Mouse (Mus musculus): Measurements from ENCODE around the gene Uck2. TPM values are rescaled to one million over a fixed set of nuclear protein-coding genes. Genes with fewer than 3 reads are reported as not detected.

Uck2 gene
- polyA plus RNA-seq, 1 experiment from 2014 or later = 93.7 TPM

- Histone ChIP-seq H3K4me3 (no peak overlapping the region), H3K4me1 (peaks cover 19% of the 10 kb centered on the region), H3K9ac (no peak overlapping the region), H3K27ac (no peak overlapping the region), H3K36me3 (no peaks in the 10 kb centered on the region), H3K4me2 (replicated peaks) (no peak overlapping the region), H3K27me3 (replicated peaks) (no peaks in the 10 kb centered on the region), H3K9me3 (no peaks in the 10 kb centered on the region)
- 51% methylated on average over 11 of the region's 11 CpGs for whole genome bisulfite sequencing
- no peak for ATAC-seq (ENCODE audit: low FRiP score, low read depth)
Observed at GRCm38 (mm10) chr1:167292447-167292846, 7.3 kb upstream of the Uck2 start.

- H3K4me3 ChIP-seq = no peak overlapping the region
- WGBS = 83% methylated on average over 8 of the region's 8 CpGs
Observed at GRCm38 (mm10) chr1:167291610-167292009, 6.5 kb upstream of the Uck2 start.

GRCm38 (mm10) chr1:167290263-167290592 lies 5.1 kb upstream of the Uck2 start:
- Histone ChIP-seq H3K9me3 (no peaks in the 10 kb centered on the region), H3K36me3 (no peaks in the 10 kb centered on the region), H3K27me3 (replicated peaks) (no peaks in the 10 kb centered on the region), H3K27ac (no peak overlapping the region), H3K4me3 (no peak overlapping the region), H3K4me1 (peaks cover 19% of the 10 kb centered on the region), H3K9ac (no peak overlapping the region), H3K4me2 (replicated peaks) (peak overlapping the region; percentile 24)
- WGBS = 32% methylated on average over 6 of the region's 6 CpGs
- no peak for ATAC-seq (ENCODE audit: low FRiP score, low read depth)

More at GRCm38 (mm10) chr1:167291610-167292009, 6.5 kb upstream of the Uck2 start:
- Histone ChIP-seq H3K9me3 (no peaks in the 10 kb centered on the region), H3K4me2 (replicated peaks) (no peak overlapping the region), H3K36me3 (no peaks in the 10 kb centered on the region), H3K4me1 (peaks cover 19% of the 10 kb centered on the region), H3K27ac (no peak overlapping the region), H3K9ac (no peak overlapping the region), H3K27me3 (replicated peaks) (no peaks in the 10 kb centered on the region)
- ATAC-seq (ENCODE audit: low FRiP score, low read depth) = no peak

- no peaks in the 10 kb centered on the region for H3K27me3 ChIP-seq (replicated peaks)
- H3K9me3 ChIP-seq = no peaks in the 10 kb centered on the region
- WGBS = 3% methylated on average over 11 of the region's 11 CpGs
- no peaks in the 10 kb centered on the region for H3K36me3 ChIP-seq
- H3K4me3 ChIP-seq = no peak overlapping the region
- H3K9ac ChIP-seq = no peak overlapping the region; the same call in 1 of the 2 replicates
- peak overlapping the region; percentile 24 for H3K4me2 ChIP-seq (replicated peaks)
- H3K27ac ChIP-seq = no peak overlapping the region
- ATAC-seq (ENCODE audit: low FRiP score, low read depth) = peak; percentile 41; the same call in 1 of the 2 replicates
- H3K4me1 ChIP-seq = peaks cover 19% of the 10 kb centered on the region
Observed at GRCm38 (mm10) chr1:167289567-167290262, 4.6 kb upstream of the Uck2 start.

GRCm38 (mm10) chr1:167288665-167289538 lies 3.8 kb upstream of the Uck2 start:
- Histone ChIP-seq H3K9me3 (no peaks in the 10 kb centered on the region), H3K4me3 (no peak overlapping the region), H3K36me3 (no peaks in the 10 kb centered on the region), H3K9ac (no peak overlapping the region), H3K4me2 (replicated peaks) (no peak overlapping the region), H3K4me1 (peaks cover 19% of the 10 kb centered on the region), H3K27ac (no peak overlapping the region), H3K27me3 (replicated peaks) (no peaks in the 10 kb centered on the region)
- no peak for ATAC-seq (ENCODE audit: low FRiP score, low read depth)
- 46% methylated on average over 11 of the region's 11 CpGs for WGBS

GRCm38 (mm10) chr1:167287156-167287555 lies 2.0 kb upstream of the Uck2 start:
- Histone ChIP-seq H3K9ac (no peak overlapping the region), H3K4me1 (peaks cover 28% of the 10 kb centered on the region), H3K27ac (no peak overlapping the region), H3K4me2 (replicated peaks) (no peak overlapping the region), H3K4me3 (no peak overlapping the region), H3K9me3 (no peaks in the 10 kb centered on the region), H3K36me3 (no peaks in the 10 kb centered on the region), H3K27me3 (replicated peaks) (no peaks in the 10 kb centered on the region)
- ATAC-seq (ENCODE audit: low FRiP score, low read depth) = no peak
- 94% methylated on average over 5 of the region's 5 CpGs for WGBS

GRCm38 (mm10) chr1:167285356-167285755 lies 236 bp upstream of the Uck2 start:
- ATAC-seq (ENCODE audit: low FRiP score, low read depth) = no peak
- 1% methylated on average over 8 of the region's 8 CpGs for WGBS
- peak overlapping the region; percentile 78 for H3K4me2 ChIP-seq (replicated peaks)
- no peaks in the 10 kb centered on the region for H3K36me3 ChIP-seq
- H3K4me1 ChIP-seq = peaks cover 33% of the 10 kb centered on the region
- H3K9ac ChIP-seq = peak overlapping the region; percentile 92
- peak overlapping the region; percentile 88 for H3K4me3 ChIP-seq
- H3K27ac ChIP-seq = peak overlapping the region; percentile 97
- no peaks in the 10 kb centered on the region for H3K27me3 ChIP-seq (replicated peaks)
- no peaks in the 10 kb centered on the region for H3K9me3 ChIP-seq

- H3K27ac ChIP-seq = peak overlapping the region; percentile 97
- under 1% methylated on average over 50 of the region's 51 CpGs for WGBS
Observed at GRCm38 (mm10) chr1:167284837-167285319, 242 bp downstream of the Uck2 start.

GRCm38 (mm10) chr1:167284258-167284836 lies 773 bp downstream of the Uck2 start:
- peaks cover 24% of the 10 kb centered on the region for H3K4me1 ChIP-seq
- peak overlapping the region; percentile 97 for H3K27ac ChIP-seq
- no peaks in the 10 kb centered on the region for H3K27me3 ChIP-seq (replicated peaks)
- H3K4me3 ChIP-seq = peak overlapping the region; percentile 88
- peak; percentile 70 for ATAC-seq (ENCODE audit: low FRiP score, low read depth)
- peak overlapping the region; percentile 92 for H3K9ac ChIP-seq
- H3K4me2 ChIP-seq (replicated peaks) = peak overlapping the region; percentile 78
- 0 out of 2 replicates have a peak, but pooled peaks cover 2% of the 10 kb centered on the region for H3K36me3 ChIP-seq
- H3K9me3 ChIP-seq = no peaks in the 10 kb centered on the region
- WGBS = under 1% methylated on average over 73 of the region's 73 CpGs

More at GRCm38 (mm10) chr1:167284837-167285319, 242 bp downstream of the Uck2 start:
- no peaks in the 10 kb centered on the region for H3K36me3 ChIP-seq
- peak overlapping the region; percentile 78 for H3K4me2 ChIP-seq (replicated peaks)
- ATAC-seq (ENCODE audit: low FRiP score, low read depth) = peak; percentile 90
- H3K27me3 ChIP-seq (replicated peaks) = no peaks in the 10 kb centered on the region
- peak overlapping the region; percentile 88 for H3K4me3 ChIP-seq
- no peaks in the 10 kb centered on the region for H3K9me3 ChIP-seq
- H3K4me1 ChIP-seq = peaks cover 30% of the 10 kb centered on the region
- H3K9ac ChIP-seq = peak overlapping the region; percentile 92

- Histone ChIP-seq H3K4me1 (peaks cover 17% of the 10 kb centered on the region), H3K9me3 (no peaks in the 10 kb centered on the region), H3K27me3 (replicated peaks) (no peaks in the 10 kb centered on the region), H3K4me3 (peak overlapping the region; percentile 88), H3K9ac (peak overlapping the region; percentile 92), H3K27ac (peak overlapping the region; percentile 97), H3K36me3 (0 out of 2 replicates have a peak, but pooled peaks cover 3% of the 10 kb centered on the region), H3K4me2 (replicated peaks) (peak overlapping the region; percentile 78)
- peak; percentile 43 for ATAC-seq (ENCODE audit: low FRiP score, low read depth)
- WGBS = under 1% methylated on average over 44 of the region's 44 CpGs
Observed at GRCm38 (mm10) chr1:167283441-167284257, 1.5 kb downstream of the Uck2 start.

GRCm38 (mm10) chr1:167282768-167283167 lies 2.4 kb downstream of the Uck2 start:
- Histone ChIP-seq H3K4me2 (replicated peaks) (peak overlapping the region; percentile 78), H3K27me3 (replicated peaks) (no peaks in the 10 kb centered on the region), H3K9ac (peak overlapping the region; percentile 92; the same call in 1 of the 2 replicates), H3K27ac (no peak overlapping the region), H3K9me3 (no peaks in the 10 kb centered on the region), H3K4me3 (peak overlapping the region; percentile 88), H3K4me1 (peaks cover 14% of the 10 kb centered on the region), H3K36me3 (0 out of 2 replicates have a peak, but pooled peaks cover 3% of the 10 kb centered on the region)
- no peak for ATAC-seq (ENCODE audit: low FRiP score, low read depth)
- 52% methylated on average over 5 of the region's 5 CpGs for WGBS

Data from neural tube, embryonic 12.5 days (tissue).